Mouse (Mus musculus): ENCODE results near the gene H6pd. TPM values are rescaled to one million over a fixed set of nuclear protein-coding genes. Genes with fewer than 3 reads are reported as not detected.
"Not testable (repeated sequence)": the region's sequence is repeated elsewhere in the genome, so short reads cannot be mapped to it uniquely, and the experiment has no call there.

The H6pd gene
- polyA plus RNA-seq, 1 experiment from 2014 or later = 33.1 TPM

GRCm38 (mm10) chr4:150049157-150049513 is 40.3 kb upstream of the H6pd start:
- H3K9ac ChIP-seq (ENCODE audit: low read depth, low read length) = peak overlapping the region; percentile 38; the same call in 1 of the 2 replicates
- 0 out of 2 replicates have a peak, but pooled peaks have one; percentile 7 for ATAC-seq
- WGBS = 29% methylated on average over 15 of the region's 15 CpGs

GRCm38 (mm10) chr4:150048478-150049156 is 39.8 kb upstream of the H6pd start:
- Histone ChIP-seq H3K36me3 (ENCODE audit: control insufficient read depth, insufficient read depth) (no peaks in the 10 kb centered on the region), H3K4me3 (ENCODE audit: low read depth, low read length) (peak overlapping the region; percentile 49), H3K4me2 (replicated peaks; ENCODE audit: low read depth) (peak overlapping the region; percentile 92), H3K4me1 (replicated peaks; ENCODE audit: control insufficient read depth, insufficient read depth, low read length) (no peaks in the 10 kb centered on the region; the same call in 1 of the 2 replicates), H3K9ac (ENCODE audit: low read depth, low read length) (peak overlapping the region; percentile 38; the same call in 1 of the 2 replicates), H3K27me3 (replicated peaks; ENCODE audit: control insufficient read depth, insufficient read depth, low read length) (peaks cover 16% of the 10 kb centered on the region; the same call in 1 of the 2 replicates), H3K9me3 (ENCODE audit: control insufficient read depth) (no peaks in the 10 kb centered on the region), H3K27ac (ENCODE audit: low read depth, low read length) (no peak overlapping the region)
- no peak for TF ChIP-seq CTCF (IDR thresholded peaks at IDR 0.05; ENCODE audit: low read depth)
- peak; percentile 35 for ATAC-seq
- WGBS = under 1% methylated on average over 49 of the region's 49 CpGs

More at GRCm38 (mm10) chr4:150049157-150049513, 40.3 kb upstream of the H6pd start:
- H3K4me1 ChIP-seq (replicated peaks; ENCODE audit: control insufficient read depth, insufficient read depth, low read length) = no peaks in the 10 kb centered on the region; the same call in 1 of the 2 replicates
- no peaks in the 10 kb centered on the region for H3K9me3 ChIP-seq (ENCODE audit: control insufficient read depth)
- TF ChIP-seq CTCF (IDR thresholded peaks at IDR 0.05; ENCODE audit: low read depth) = no peak
- peaks cover 16% of the 10 kb centered on the region; the same call in 1 of the 2 replicates for H3K27me3 ChIP-seq (replicated peaks; ENCODE audit: control insufficient read depth, insufficient read depth, low read length)
- H3K4me2 ChIP-seq (replicated peaks; ENCODE audit: low read depth) = peak overlapping the region; percentile 92
- H3K27ac ChIP-seq (ENCODE audit: low read depth, low read length) = no peak overlapping the region
- peak overlapping the region; percentile 49 for H3K4me3 ChIP-seq (ENCODE audit: low read depth, low read length)
- H3K36me3 ChIP-seq (ENCODE audit: control insufficient read depth, insufficient read depth) = no peaks in the 10 kb centered on the region

GRCm38 (mm10) chr4:150048038-150048437 is 39.2 kb upstream of the H6pd start:
- ATAC-seq = peak; percentile 42; the same call in 1 of the 2 replicates
- peaks cover 16% of the 10 kb centered on the region; the same call in 1 of the 2 replicates for H3K27me3 ChIP-seq (replicated peaks; ENCODE audit: control insufficient read depth, insufficient read depth, low read length)
- H3K9me3 ChIP-seq (ENCODE audit: control insufficient read depth) = no peaks in the 10 kb centered on the region
- peak overlapping the region; percentile 92 for H3K4me2 ChIP-seq (replicated peaks; ENCODE audit: low read depth)
- no peak overlapping the region for H3K27ac ChIP-seq (ENCODE audit: low read depth, low read length)
- H3K36me3 ChIP-seq (ENCODE audit: control insufficient read depth, insufficient read depth) = no peaks in the 10 kb centered on the region
- no peak overlapping the region for H3K9ac ChIP-seq (ENCODE audit: low read depth, low read length)
- H3K4me1 ChIP-seq (replicated peaks; ENCODE audit: control insufficient read depth, insufficient read depth, low read length) = no peaks in the 10 kb centered on the region; the same call in 1 of the 2 replicates
- WGBS = 0% methylated on average over 20 of the region's 20 CpGs
- no peak; the same call in 1 of the 2 replicates for TF ChIP-seq CTCF (IDR thresholded peaks at IDR 0.05; ENCODE audit: low read depth)
- H3K4me3 ChIP-seq (ENCODE audit: low read depth, low read length) = peak overlapping the region; percentile 49

- no peak overlapping the region for H3K4me3 ChIP-seq (ENCODE audit: low read depth, low read length)
- no peaks in the 10 kb centered on the region for H3K36me3 ChIP-seq (ENCODE audit: control insufficient read depth, insufficient read depth)
- no peak overlapping the region for H3K4me2 ChIP-seq (replicated peaks; ENCODE audit: low read depth)
- WGBS = 94% methylated on average over 9 of the region's 9 CpGs
- no peaks in the 10 kb centered on the region; the same call in 1 of the 2 replicates for H3K4me1 ChIP-seq (replicated peaks; ENCODE audit: control insufficient read depth, insufficient read depth, low read length)
- no peak for TF ChIP-seq CTCF (IDR thresholded peaks at IDR 0.05; ENCODE audit: low read depth)
- H3K27ac ChIP-seq (ENCODE audit: low read depth, low read length) = no peak overlapping the region
- no peak overlapping the region for H3K9ac ChIP-seq (ENCODE audit: low read depth, low read length)
- H3K9me3 ChIP-seq (ENCODE audit: control insufficient read depth) = no peaks in the 10 kb centered on the region
- ATAC-seq = no peak
- H3K27me3 ChIP-seq (replicated peaks; ENCODE audit: control insufficient read depth, insufficient read depth, low read length) = peaks cover 9% of the 10 kb centered on the region; the same call in 1 of the 2 replicates
Observed at GRCm38 (mm10) chr4:150043591-150043990, 34.8 kb upstream of the H6pd start.

GRCm38 (mm10) chr4:150041346-150042110 is 32.7 kb upstream of the H6pd start:
- Histone ChIP-seq H3K9me3 (ENCODE audit: control insufficient read depth) (no peaks in the 10 kb centered on the region), H3K36me3 (ENCODE audit: control insufficient read depth, insufficient read depth) (no peaks in the 10 kb centered on the region), H3K4me3 (ENCODE audit: low read depth, low read length) (no peak overlapping the region), H3K27me3 (replicated peaks; ENCODE audit: control insufficient read depth, insufficient read depth, low read length) (peaks cover 6% of the 10 kb centered on the region; the same call in 1 of the 2 replicates), H3K9ac (ENCODE audit: low read depth, low read length) (no peak overlapping the region), H3K4me2 (replicated peaks; ENCODE audit: low read depth) (no peak overlapping the region), H3K4me1 (replicated peaks; ENCODE audit: control insufficient read depth, insufficient read depth, low read length) (no peaks in the 10 kb centered on the region), H3K27ac (ENCODE audit: low read depth, low read length) (no peak overlapping the region)
- WGBS = 65% methylated on average over 10 of the region's 10 CpGs
- no peak for TF ChIP-seq CTCF (IDR thresholded peaks at IDR 0.05; ENCODE audit: low read depth)
- peak; percentile 71 for ATAC-seq

- H3K4me3 ChIP-seq (ENCODE audit: low read depth, low read length); H3K9me3 ChIP-seq (ENCODE audit: control insufficient read depth); H3K9ac ChIP-seq (ENCODE audit: low read depth, low read length); ATAC-seq; H3K4me2 ChIP-seq (replicated peaks; ENCODE audit: low read depth); H3K27ac ChIP-seq (ENCODE audit: low read depth, low read length); H3K36me3 ChIP-seq (ENCODE audit: control insufficient read depth, insufficient read depth); H3K4me1 ChIP-seq (replicated peaks; ENCODE audit: control insufficient read depth, insufficient read depth, low read length); H3K27me3 ChIP-seq (replicated peaks; ENCODE audit: control insufficient read depth, insufficient read depth, low read length): not testable (repeated sequence)
- WGBS = 78% methylated on average over 1 of the region's 1 CpGs
Observed at GRCm38 (mm10) chr4:150040856-150041255, 32.0 kb upstream of the H6pd start.
